Mouse (Mus musculus): ENCODE measurements around the gene Nbl1. TPM values are rescaled to one million over a fixed set of nuclear protein-coding genes. Genes with fewer than 3 reads are reported as not detected.

Nbl1 gene
- total and polyA plus RNA-seq, 3 experiments, result 0.89 to 2.0 (median 1.5) TPM

DNA sequence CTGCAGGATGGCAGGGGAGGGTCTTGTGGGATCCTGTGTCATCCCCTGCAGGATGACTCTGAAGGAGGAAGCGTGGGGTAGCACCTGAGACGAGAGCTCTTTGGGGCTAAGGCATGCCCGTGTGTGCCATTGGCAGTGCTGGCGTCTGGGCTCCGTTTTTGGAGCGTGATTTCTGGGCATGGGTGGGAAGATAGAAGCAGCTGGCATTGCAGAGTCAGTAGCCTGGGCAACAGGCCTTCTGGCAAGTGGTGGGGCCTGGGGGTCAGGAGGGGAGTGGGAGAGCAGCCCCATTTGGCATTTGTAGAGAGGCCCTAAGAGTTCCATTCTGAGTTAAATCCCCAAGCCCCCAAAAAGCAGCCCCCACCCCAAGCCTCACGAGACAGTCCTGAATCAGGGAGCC is 40.0 kb downstream of the Nbl1 start:
- Histone ChIP-seq H3K4me2 (ENCODE audit: insufficient read depth, low read depth, poor library complexity, severe bottlenecking) (no peak overlapping the region), H3K4me1 (ENCODE audit: control insufficient read depth in 1 of 2, insufficient read depth in 2 of 2) (no peaks in the 10 kb centered on the region), H3K79me2 (replicated peaks; ENCODE audit: control insufficient read depth, extremely low read depth, insufficient read depth, poor library complexity, severe bottlenecking) (no peaks in the 10 kb centered on the region), H3K27ac (ENCODE audit: insufficient read depth, low read depth) (no peak overlapping the region), H3K9me3 (replicated peaks; ENCODE audit: low read length) (no peaks in the 10 kb centered on the region), H3K9ac (ENCODE audit: insufficient read depth, low read depth) (no peak overlapping the region), H3K36me3 (replicated peaks in 1 of 2; ENCODE audit: control insufficient read depth in 1 of 2, insufficient read depth in 1 of 2, low read length in 1 of 2) (peaks cover 3 to 67% of the 10 kb centered on the region in 2 experiments), H3K4me3 (replicated peaks in 1 of 3; ENCODE audit: low read depth in 2 of 3, low read length in 2 of 3, poor library complexity in 1 of 3) (no peak overlapping the region), H3K27me3 (replicated peaks) (no peaks in the 10 kb centered on the region)
- in situ Hi-C loops (cut with MboI; ENCODE audit: low pct_ligation_motif_present, low pct_unique_long_range_greater_than_20kb, low sequenced_read_pairs), result no loop called here
- dilution Hi-C loops (cut with MboI; ENCODE audit: extremely low pct_ligation_motif_present, extremely low pct_unique_long_range_greater_than_20kb, low sequenced_read_pairs), result no loop called here
- no peak for TF ChIP-seq ZMIZ1 (IDR thresholded peaks at IDR 0.05; ENCODE audit: low read depth, low read length)
- no peak for TF ChIP-seq TCF12 (IDR thresholded peaks at IDR 0.05; ENCODE audit: low read depth, low read length)
- no peak for TF ChIP-seq MAX (IDR thresholded peaks at IDR 0.05; ENCODE audit: low read length)
- TF ChIP-seq USF1 (IDR thresholded peaks at IDR 0.05; ENCODE audit: low read depth, low read length), result no peak
- no peak for DNase-seq (ENCODE audit: extremely low read depth)

DNA sequence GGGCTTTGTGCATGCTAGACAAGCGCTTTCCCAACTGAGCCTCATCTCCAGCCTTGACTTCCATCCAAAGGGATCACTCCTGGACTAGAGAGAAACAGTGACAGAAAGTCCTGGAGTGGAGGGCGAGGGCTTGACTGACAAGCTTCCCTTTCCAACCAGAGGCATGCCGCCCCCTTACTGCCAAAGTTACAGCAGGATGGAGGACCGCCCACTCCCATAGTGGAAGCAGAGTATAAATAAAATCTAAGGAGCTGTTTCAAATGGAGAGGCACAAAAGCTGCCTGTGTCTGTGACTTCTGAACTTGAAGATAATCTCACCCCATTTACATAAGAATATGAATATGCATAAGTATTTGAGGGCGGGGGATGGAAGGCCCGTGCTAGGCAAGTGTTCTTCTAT is 44.3 kb downstream of the Nbl1 start:
- DNase-seq (ENCODE audit: extremely low read depth), result no peak
- TF ChIP-seq MAFK (IDR thresholded peaks at IDR 0.05; ENCODE audit: insufficient replicate concordance, low read length), result no peak
- no peak for TF ChIP-seq RCOR1 (conservative IDR thresholded peaks at IDR 0.05; ENCODE audit: low read depth, low read length)
- no peak for TF ChIP-seq ELF1 (IDR thresholded peaks at IDR 0.05; ENCODE audit: low read depth, low read length)
- no peak for TF ChIP-seq MAX (IDR thresholded peaks at IDR 0.05; ENCODE audit: low read length)
- TF ChIP-seq TCF12 (IDR thresholded peaks at IDR 0.05; ENCODE audit: low read depth, low read length), result no peak
- no peak for TF ChIP-seq EP300 (IDR thresholded peaks at IDR 0.05; ENCODE audit: low read length)
- no peak for TF ChIP-seq CHD2 (IDR thresholded peaks at IDR 0.05; ENCODE audit: low read length)
- TF ChIP-seq RAD21 (IDR thresholded peaks at IDR 0.05; ENCODE audit: low read depth, low read length), result no peak
- no peak for TF ChIP-seq CHD1 (IDR thresholded peaks at IDR 0.05; ENCODE audit: low read depth, low read length)
- TF ChIP-seq IRF4 (IDR thresholded peaks at IDR 0.05; ENCODE audit: low read depth, low read length), result no peak
- no peak for TF ChIP-seq PAX5 (IDR thresholded peaks at IDR 0.05; ENCODE audit: low read length)
- no peak for TF ChIP-seq NRF1 (IDR thresholded peaks at IDR 0.05; ENCODE audit: low read depth, low read length)
- TF ChIP-seq ETS1 (conservative IDR thresholded peaks at IDR 0.05; ENCODE audit: low read depth, low read length), result no peak
- no peak for TF ChIP-seq UBTF (IDR thresholded peaks at IDR 0.05; ENCODE audit: low read depth, low read length)
- no peak for TF ChIP-seq POLR2A (IDR thresholded peaks at IDR 0.05; ENCODE audit: low read depth, low read length)
- TF ChIP-seq MEF2A (IDR thresholded peaks at IDR 0.05; ENCODE audit: borderline replicate concordance, low read depth, low read length), result no peak
- Histone ChIP-seq H3K9ac (ENCODE audit: insufficient read depth, low read depth) (no peak overlapping the region), H3K4me3 (replicated peaks in 1 of 3; ENCODE audit: low read depth in 2 of 3, low read length in 2 of 3, poor library complexity in 1 of 3) (no peak overlapping the region), H3K4me1 (ENCODE audit: control insufficient read depth in 1 of 2, insufficient read depth in 2 of 2) (peaks cover 0 to 4% of the 10 kb centered on the region in 2 experiments; a peak in 1 of 4 replicates), H3K4me2 (ENCODE audit: insufficient read depth, low read depth, poor library complexity, severe bottlenecking) (no peak overlapping the region), H3K27ac (ENCODE audit: insufficient read depth, low read depth) (no peak overlapping the region), H3K79me2 (replicated peaks; ENCODE audit: control insufficient read depth, extremely low read depth, insufficient read depth, poor library complexity, severe bottlenecking) (no peaks in the 10 kb centered on the region), H3K36me3 (replicated peaks in 1 of 2; ENCODE audit: control insufficient read depth in 1 of 2, insufficient read depth in 1 of 2, low read length in 1 of 2) (peaks cover 0 to 58% of the 10 kb centered on the region in 2 experiments), H3K9me3 (replicated peaks; ENCODE audit: low read length) (peaks cover 9% of the 10 kb centered on the region), H3K27me3 (replicated peaks) (no peaks in the 10 kb centered on the region)
- in situ Hi-C loops (cut with MboI; ENCODE audit: low pct_ligation_motif_present, low pct_unique_long_range_greater_than_20kb, low sequenced_read_pairs) (no loop called here), dilution Hi-C loops (cut with MboI; ENCODE audit: extremely low pct_ligation_motif_present, extremely low pct_unique_long_range_greater_than_20kb, low sequenced_read_pairs) (no loop called here)
